Mouse (Mus musculus): ENCODE measurements around the gene Epb41l2. TPM values are rescaled to one million over a fixed set of nuclear protein-coding genes. Genes with fewer than 3 reads are reported as not detected.
A peak's percentile ranks its signal among the peaks of the same experiment; 100 is the strongest.

The Epb41l2 gene
- polyA plus RNA-seq, 1 experiment from 2014 or later: 16.2 TPM

GRCm38 (mm10) chr10:25446953-25447525 lies 87.4 kb downstream of the Epb41l2 start:
- no peak overlapping the region for H3K27ac ChIP-seq
- no peak overlapping the region for H3K4me2 ChIP-seq
- no peaks in the 10 kb centered on the region for H3K27me3 ChIP-seq (replicated peaks)
- 55% methylated on average over 5 of the region's 5 CpGs for WGBS (ENCODE audit: insufficient replicate concordance)
- H3K4me3 ChIP-seq: no peak overlapping the region
- no peak for ATAC-seq
- H3K4me1 ChIP-seq: no peaks in the 10 kb centered on the region
- peaks cover 8% of the 10 kb centered on the region for H3K36me3 ChIP-seq
- no peak overlapping the region for H3K9ac ChIP-seq
- no peaks in the 10 kb centered on the region for H3K9me3 ChIP-seq (replicated peaks)

- no peaks in the 10 kb centered on the region for H3K9me3 ChIP-seq (replicated peaks)
- H3K36me3 ChIP-seq: peaks cover 5% of the 10 kb centered on the region
- no peak overlapping the region for H3K4me3 ChIP-seq
- no peak for ATAC-seq
- no peaks in the 10 kb centered on the region for H3K27me3 ChIP-seq (replicated peaks)
- H3K27ac ChIP-seq: no peak overlapping the region
- no peak overlapping the region for H3K9ac ChIP-seq
- 68% methylated on average over 4 of the region's 4 CpGs for WGBS (ENCODE audit: insufficient replicate concordance)
- no peak overlapping the region for H3K4me2 ChIP-seq
- H3K4me1 ChIP-seq: no peaks in the 10 kb centered on the region
Measured at GRCm38 (mm10) chr10:25448676-25449075, 89.1 kb downstream of the Epb41l2 start.

- Histone ChIP-seq H3K27ac (peak overlapping the region; percentile 54; the same call in 1 of the 2 replicates), H3K9ac (no peak overlapping the region), H3K9me3 (replicated peaks) (no peaks in the 10 kb centered on the region), H3K4me1 (no peaks in the 10 kb centered on the region), H3K36me3 (no peaks in the 10 kb centered on the region; the same call in none of the 2 replicates), H3K4me3 (no peak overlapping the region), H3K4me2 (no peak overlapping the region), H3K27me3 (replicated peaks) (no peaks in the 10 kb centered on the region)
- WGBS (ENCODE audit: insufficient replicate concordance): 38% methylated on average over 11 of the region's 11 CpGs
- ATAC-seq: no peak
Measured at GRCm38 (mm10) chr10:25449312-25450020, 89.9 kb downstream of the Epb41l2 start.

- Histone ChIP-seq H3K4me1 (no peaks in the 10 kb centered on the region), H3K4me3 (no peak overlapping the region), H3K27me3 (replicated peaks) (no peaks in the 10 kb centered on the region), H3K27ac (no peak overlapping the region), H3K36me3 (0 out of 2 replicates have a peak, but pooled peaks cover 3% of the 10 kb centered on the region), H3K9me3 (replicated peaks) (no peaks in the 10 kb centered on the region), H3K4me2 (no peak overlapping the region), H3K9ac (no peak overlapping the region)
- 78% methylated on average over 9 of the region's 9 CpGs for WGBS (ENCODE audit: insufficient replicate concordance)
- no peak for ATAC-seq
Measured at GRCm38 (mm10) chr10:25453150-25453549, 93.6 kb downstream of the Epb41l2 start.

- no peak overlapping the region for H3K4me2 ChIP-seq
- no peaks in the 10 kb centered on the region for H3K9me3 ChIP-seq (replicated peaks)
- H3K4me1 ChIP-seq: no peaks in the 10 kb centered on the region
- ATAC-seq: no peak
- WGBS (ENCODE audit: insufficient replicate concordance): 84% methylated on average over 10 of the region's 10 CpGs
- no peak overlapping the region for H3K9ac ChIP-seq
- H3K27me3 ChIP-seq (replicated peaks): no peaks in the 10 kb centered on the region
- H3K27ac ChIP-seq: no peak overlapping the region
- 0 out of 2 replicates have a peak, but pooled peaks cover 3% of the 10 kb centered on the region for H3K36me3 ChIP-seq
- no peak overlapping the region for H3K4me3 ChIP-seq
Measured at GRCm38 (mm10) chr10:25453772-25454171, 94.2 kb downstream of the Epb41l2 start.

GRCm38 (mm10) chr10:25457118-25457517 lies 97.5 kb downstream of the Epb41l2 start:
- Histone ChIP-seq H3K27me3 (replicated peaks) (no peaks in the 10 kb centered on the region), H3K4me2 (no peak overlapping the region), H3K4me3 (no peak overlapping the region), H3K36me3 (0 out of 2 replicates have a peak, but pooled peaks cover 3% of the 10 kb centered on the region), H3K9me3 (replicated peaks) (no peaks in the 10 kb centered on the region), H3K4me1 (no peaks in the 10 kb centered on the region), H3K9ac (no peak overlapping the region), H3K27ac (no peak overlapping the region)
- 53% methylated on average over 6 of the region's 6 CpGs for WGBS (ENCODE audit: insufficient replicate concordance)
- no peak for ATAC-seq

GRCm38 (mm10) chr10:25457996-25458395 lies 98.4 kb downstream of the Epb41l2 start:
- no peak overlapping the region for H3K27ac ChIP-seq

GRCm38 (mm10) chr10:25461832-25462231 lies 102.2 kb downstream of the Epb41l2 start:
- Histone ChIP-seq H3K9me3 (replicated peaks) (no peaks in the 10 kb centered on the region), H3K36me3 (0 out of 2 replicates have a peak, but pooled peaks cover 3% of the 10 kb centered on the region), H3K4me3 (no peak overlapping the region), H3K4me1 (peaks cover 15% of the 10 kb centered on the region), H3K27ac (no peak overlapping the region), H3K9ac (no peak overlapping the region), H3K27me3 (replicated peaks) (no peaks in the 10 kb centered on the region), H3K4me2 (no peak overlapping the region)
- WGBS (ENCODE audit: insufficient replicate concordance): 60% methylated on average over 1 of the region's 1 CpGs
- no peak for ATAC-seq

More at GRCm38 (mm10) chr10:25457996-25458395, 98.4 kb downstream of the Epb41l2 start:
- peak overlapping the region; percentile 4; the same call in 1 of the 2 replicates for H3K4me3 ChIP-seq
- H3K27me3 ChIP-seq (replicated peaks): no peaks in the 10 kb centered on the region
- WGBS (ENCODE audit: insufficient replicate concordance): 70% methylated on average over 4 of the region's 4 CpGs
- peak overlapping the region; percentile 24 for H3K4me2 ChIP-seq
- ATAC-seq: no peak
- H3K9me3 ChIP-seq (replicated peaks): no peaks in the 10 kb centered on the region
- H3K36me3 ChIP-seq: 0 out of 2 replicates have a peak, but pooled peaks cover 3% of the 10 kb centered on the region
- H3K4me1 ChIP-seq: no peaks in the 10 kb centered on the region
- H3K9ac ChIP-seq: no peak overlapping the region

GRCm38 (mm10) chr10:25462669-25463068 lies 103.1 kb downstream of the Epb41l2 start:
- Histone ChIP-seq H3K4me3 (no peak overlapping the region), H3K9me3 (replicated peaks) (no peaks in the 10 kb centered on the region), H3K36me3 (no peaks in the 10 kb centered on the region), H3K9ac (no peak overlapping the region), H3K4me1 (peaks cover 15% of the 10 kb centered on the region), H3K4me2 (no peak overlapping the region), H3K27me3 (replicated peaks) (no peaks in the 10 kb centered on the region), H3K27ac (no peak overlapping the region)
- WGBS (ENCODE audit: insufficient replicate concordance): 60% methylated on average over 3 of the region's 3 CpGs
- ATAC-seq: no peak

GRCm38 (mm10) chr10:25466493-25466892 lies 106.9 kb downstream of the Epb41l2 start:
- Histone ChIP-seq H3K4me2 (no peak overlapping the region), H3K27me3 (replicated peaks) (no peaks in the 10 kb centered on the region), H3K4me1 (peaks cover 15% of the 10 kb centered on the region), H3K4me3 (no peak overlapping the region), H3K27ac (no peak overlapping the region), H3K9me3 (replicated peaks) (no peaks in the 10 kb centered on the region), H3K9ac (no peak overlapping the region), H3K36me3 (no peaks in the 10 kb centered on the region)
- 13% methylated on average over 2 of the region's 2 CpGs for WGBS (ENCODE audit: insufficient replicate concordance)
- peak; percentile 63 for ATAC-seq

GRCm38 (mm10) chr10:25471944-25472343 lies 112.3 kb downstream of the Epb41l2 start:
- no peak overlapping the region for H3K4me3 ChIP-seq
- no peaks in the 10 kb centered on the region for H3K36me3 ChIP-seq
- no peaks in the 10 kb centered on the region for H3K27me3 ChIP-seq (replicated peaks)
- no peaks in the 10 kb centered on the region for H3K4me1 ChIP-seq
- ATAC-seq: no peak
- no peak overlapping the region for H3K9ac ChIP-seq
- H3K27ac ChIP-seq: no peak overlapping the region
- no peak overlapping the region for H3K4me2 ChIP-seq
- WGBS (ENCODE audit: insufficient replicate concordance): 74% methylated on average over 2 of the region's 2 CpGs
- no peaks in the 10 kb centered on the region for H3K9me3 ChIP-seq (replicated peaks)

GRCm38 (mm10) chr10:25479716-25480115 lies 120.1 kb downstream of the Epb41l2 start:
- H3K4me3 ChIP-seq: no peak overlapping the region
- 79% methylated on average over 3 of the region's 3 CpGs for WGBS (ENCODE audit: insufficient replicate concordance)
- H3K9me3 ChIP-seq (replicated peaks): no peaks in the 10 kb centered on the region
- H3K27me3 ChIP-seq (replicated peaks): no peaks in the 10 kb centered on the region
- no peak for ATAC-seq
- no peak overlapping the region for H3K27ac ChIP-seq
- 0 out of 2 replicates have a peak, but pooled peaks cover 4% of the 10 kb centered on the region for H3K4me1 ChIP-seq
- H3K4me2 ChIP-seq: no peak overlapping the region
- no peak overlapping the region for H3K9ac ChIP-seq
- no peaks in the 10 kb centered on the region for H3K36me3 ChIP-seq
